Mouse (Mus musculus) natural killer cell, adult 2 months (primary cell): ENCODE data around the gene Krt34.

Source experiments
- DNase-seq, 2 experiments: peaks; one replicate each; pipeline ENCODE4 v3.0.0; 2022; ENCODE audit warnings: low spot score in 2 of 2

The Krt34 gene

DNA sequence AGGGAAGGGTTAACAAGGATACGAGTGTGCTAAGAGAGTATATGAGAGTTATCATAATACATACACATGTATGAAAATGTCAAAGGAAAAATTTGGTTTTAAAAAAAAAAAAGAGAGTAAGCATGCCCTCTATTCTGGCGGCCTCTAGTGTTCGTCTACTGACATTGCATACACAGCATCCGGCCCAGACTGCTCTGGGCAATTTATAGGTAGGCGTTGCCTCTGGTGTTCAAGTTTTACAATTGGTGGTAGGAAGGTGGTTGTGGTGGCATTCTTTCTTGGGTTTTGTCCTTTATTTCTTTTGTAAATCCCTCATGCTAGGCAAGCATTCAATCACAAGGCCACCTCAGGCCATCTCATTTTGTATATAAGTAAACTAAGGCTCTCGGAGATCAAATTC is 36.5 kb downstream of the Krt34 start:
- DNase-seq, result no peak

GRCm38 (mm10) chr11:99999091-99999490 is 42.3 kb downstream of the Krt34 start:
- no peak for DNase-seq

- DNase-seq, result no peak
Measured at GRCm38 (mm10) chr11:99994384-99994661, 47.0 kb downstream of the Krt34 start.

DNA sequence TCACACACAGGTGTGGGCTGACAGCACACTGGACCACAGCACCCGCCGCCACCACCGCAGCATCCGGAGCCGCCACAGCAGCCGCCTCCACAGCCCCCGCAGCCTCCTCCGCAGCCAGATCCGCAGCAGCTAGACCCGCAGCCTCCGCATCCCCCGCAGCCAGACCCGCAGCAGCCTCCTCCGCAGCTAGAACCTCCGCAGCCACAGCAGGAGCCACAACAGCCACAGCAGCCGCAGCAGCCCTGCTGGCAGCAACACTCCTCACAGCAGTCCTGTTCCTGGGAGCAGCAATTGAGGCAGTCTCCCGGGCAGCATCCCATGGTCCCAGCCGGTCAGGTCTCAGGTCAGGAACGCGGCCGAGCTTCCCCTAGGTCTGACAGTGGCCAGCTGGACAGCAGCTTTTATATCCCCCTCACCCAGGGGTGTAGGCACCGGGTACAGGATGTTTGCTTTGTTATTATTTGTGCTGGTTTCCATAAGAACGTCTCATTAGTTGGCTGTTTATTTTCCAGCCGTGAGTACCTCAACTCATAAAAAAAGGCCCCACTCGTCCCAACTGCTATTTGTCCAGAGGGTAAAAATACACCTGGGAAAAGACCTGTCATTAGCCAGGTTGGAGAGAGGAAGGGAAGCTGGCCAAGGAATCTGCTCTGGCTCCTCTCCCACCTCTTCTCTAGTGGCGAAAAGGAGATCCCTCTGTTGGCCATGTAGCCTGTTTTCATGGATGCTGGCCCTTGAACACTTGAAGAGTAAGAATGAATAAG is 47.6 kb downstream of the Krt34 start, which contains the start of gene Krtap17-1:
TSS of gene Krtap17-1 (minus strand) at position 375 of the 764 bp plus-strand sequence.
- DNase-seq, result no peak

DNA sequence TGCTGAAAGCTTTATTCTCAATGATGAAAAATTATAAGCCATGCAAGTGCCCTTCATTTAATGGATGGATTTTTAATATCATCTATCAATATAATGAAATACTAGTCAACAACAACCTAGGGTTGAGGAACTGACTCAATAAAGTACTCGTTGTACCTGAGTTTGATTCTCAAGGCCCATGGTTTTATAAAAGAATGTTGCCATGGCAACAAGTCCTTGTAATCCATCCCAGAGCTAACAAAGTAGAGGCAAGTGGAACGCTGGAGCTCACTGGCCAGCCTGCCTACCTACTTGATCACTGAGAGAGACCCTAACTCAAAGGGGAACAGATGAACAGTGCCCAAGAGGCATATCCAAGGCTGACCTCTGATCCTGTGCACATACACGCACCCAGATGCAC is 50.8 kb downstream of the Krt34 start:
- no peak for DNase-seq

GRCm38 (mm10) chr11:99989881-99990405 is 51.4 kb downstream of the Krt34 start:
- DNase-seq, result no peak

- DNase-seq, result no peak
Measured at GRCm38 (mm10) chr11:99988530-99988929, 52.8 kb downstream of the Krt34 start.
